Mouse (Mus musculus) mesoderm, embryonic 11.5 days (tissue): ENCODE results near the gene Ccdc24.

Source experiments
- DNase-seq: peaks from one replicate; pipeline ENCODE4 v3.0.0-alpha.2; 2012; ENCODE audit warnings: low read depth, low spot score

Ccdc24 gene

DNA sequence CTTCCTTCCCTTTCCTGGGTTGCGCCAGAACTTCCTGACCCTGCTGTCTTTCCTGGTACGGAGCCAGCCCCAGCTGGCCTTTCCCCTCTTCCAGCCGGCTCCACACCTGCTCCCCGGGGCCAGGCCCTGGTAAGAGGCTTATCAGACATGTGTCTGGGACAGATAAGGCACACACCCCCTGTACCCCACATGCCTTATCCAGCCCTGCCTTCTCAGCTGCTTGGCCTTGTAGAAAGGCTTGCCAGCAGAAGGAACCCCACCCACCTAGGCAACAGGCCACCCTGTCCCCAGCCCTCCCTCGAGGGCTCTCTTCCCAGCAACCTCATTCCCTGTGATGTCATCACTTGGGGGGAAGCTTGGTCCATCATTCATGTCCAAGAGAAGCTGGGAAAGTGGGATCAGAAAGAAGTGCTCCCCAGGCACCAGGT lies 42.2 kb downstream of the Ccdc24 start:
- DNase-seq: no peak

DNA sequence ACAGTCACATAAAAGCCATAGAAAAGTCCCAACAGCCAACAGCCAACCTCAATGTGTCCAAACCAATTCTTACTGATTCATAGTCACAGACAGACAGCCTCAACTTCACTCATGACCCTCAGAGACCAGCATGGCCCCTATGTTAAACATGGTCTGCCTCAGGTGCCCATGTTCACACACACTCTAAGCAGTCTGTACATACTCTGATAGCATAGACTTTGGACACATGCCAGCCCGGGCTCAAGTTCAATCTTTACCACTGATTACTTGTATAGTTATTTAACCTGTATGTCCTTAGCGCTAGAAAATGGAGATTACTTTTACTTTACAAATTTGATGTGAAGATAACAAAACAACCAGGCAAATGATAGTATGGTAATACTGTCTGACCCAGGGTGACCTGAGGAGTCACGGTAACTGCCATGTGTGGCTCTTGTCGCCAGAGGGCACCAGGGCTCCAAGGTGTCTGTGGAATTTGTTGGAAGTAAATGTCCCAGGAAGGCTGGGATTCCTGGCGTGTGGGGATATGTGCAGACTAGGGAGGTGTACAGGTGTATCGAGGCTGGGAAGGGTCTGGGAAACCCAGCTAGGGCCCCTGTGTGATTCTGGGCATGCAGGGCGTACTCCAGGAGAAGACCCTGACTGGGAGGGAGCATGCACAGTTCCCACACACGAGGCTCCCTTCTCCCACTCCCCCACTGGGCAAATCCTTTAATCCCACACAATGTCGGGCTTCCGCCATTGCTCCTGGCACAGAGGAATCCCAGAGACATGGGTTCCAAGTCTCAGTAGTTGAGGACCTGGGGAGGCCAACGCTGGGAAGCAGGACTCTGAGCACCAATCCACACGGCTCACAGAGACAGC lies 42.9 kb downstream of the Ccdc24 start:
- DNase-seq: peak; percentile 71

DNA sequence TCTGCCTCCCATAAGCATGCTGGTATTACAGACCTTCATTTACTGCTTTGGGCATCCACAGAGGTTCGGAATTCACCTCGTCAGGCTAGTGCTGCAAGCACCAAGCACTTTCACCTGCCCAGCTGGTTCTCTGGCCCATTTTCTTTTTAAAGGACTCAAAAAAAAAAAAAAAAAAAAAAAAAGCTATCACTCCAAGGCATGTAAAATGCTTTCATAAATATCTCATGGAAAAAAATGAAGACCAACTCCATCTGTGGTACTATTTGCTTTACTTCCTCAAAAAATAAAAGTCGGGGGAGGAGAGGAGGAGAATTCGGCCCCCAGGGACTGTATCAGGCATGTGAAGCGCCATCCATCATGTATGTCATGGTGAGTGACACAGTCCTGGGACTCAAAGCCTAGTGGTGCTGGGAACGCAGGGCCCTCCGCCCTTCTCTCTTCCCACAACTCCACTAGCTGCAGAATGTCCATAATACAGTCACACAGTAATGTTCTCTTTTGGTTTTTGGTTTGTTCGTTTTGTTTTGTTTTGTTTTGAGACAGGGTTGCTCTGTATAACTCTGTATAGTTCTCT lies 43.7 kb downstream of the Ccdc24 start:
- DNase-seq: no peak

DNA sequence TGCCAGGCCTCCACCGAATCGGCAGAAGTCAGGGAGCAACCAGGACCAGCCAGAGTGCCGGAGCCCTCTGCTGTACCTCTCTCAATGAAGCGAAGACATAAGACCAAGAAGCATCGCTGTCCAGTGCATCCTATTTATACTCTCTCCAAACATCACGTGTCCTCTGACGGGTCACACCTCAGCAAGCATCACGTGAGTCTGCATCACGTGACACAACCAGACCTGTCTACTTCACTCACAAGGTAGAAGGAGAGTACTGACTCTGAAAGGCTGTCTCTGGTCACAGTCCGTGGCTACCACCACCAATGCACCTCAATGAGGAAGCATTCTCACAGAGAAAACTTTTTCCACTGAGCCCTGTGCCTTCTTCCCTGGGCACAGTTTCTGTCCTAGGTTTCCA lies 54.3 kb downstream of the Ccdc24 start:
- DNase-seq: no peak

DNA sequence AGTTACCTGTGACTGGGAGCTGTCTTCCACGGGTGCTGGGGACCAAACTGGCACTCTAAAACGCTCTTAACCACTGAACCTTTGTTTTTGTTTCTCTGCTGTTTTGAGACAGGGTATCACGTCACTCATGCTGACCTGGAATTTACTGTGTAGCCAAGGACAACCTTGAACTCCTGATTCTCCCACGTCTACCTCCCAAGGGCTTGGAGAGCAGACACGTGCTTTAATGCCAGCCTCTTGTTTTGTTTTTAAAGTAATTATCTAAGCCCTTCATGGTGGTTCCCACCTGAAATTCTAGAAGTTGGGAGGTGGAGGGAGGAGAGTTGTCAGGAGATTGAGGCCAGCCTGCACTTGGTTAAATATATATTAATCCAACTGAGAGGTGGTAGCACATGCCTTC lies 55.6 kb downstream of the Ccdc24 start:
- DNase-seq: no peak
